Mouse (Mus musculus): ENCODE measurements around the gene Shank3. TPM values are rescaled to one million over a fixed set of nuclear protein-coding genes. Genes with fewer than 3 reads are reported as not detected.

The Shank3 gene
- polyA plus RNA-seq, 1 experiment, result 10.2 TPM

GRCm38 (mm10) chr15:89544171-89544570, 44.7 kb downstream of the Shank3 start:
- Histone ChIP-seq H3K27ac (ENCODE audit: insufficient read depth, low read depth, low read length) (no peak overlapping the region), H3K36me3 (ENCODE audit: control insufficient read depth, insufficient read depth, low read length) (no peaks in the 10 kb centered on the region), H3K4me1 (ENCODE audit: control insufficient read depth, insufficient read depth, insufficient read length, low read length) (no peaks in the 10 kb centered on the region), H3K4me3 (ENCODE audit: low read depth, low read length) (no peak overlapping the region), H3K27me3 (ENCODE audit: control insufficient read depth, insufficient read depth, low read length) (no peaks in the 10 kb centered on the region; the same call in 1 of the 2 replicates)
- 81% methylated on average over 7 of the region's 7 CpGs for WGBS
- no peak for TF ChIP-seq POLR2A (IDR thresholded peaks at IDR 0.05; ENCODE audit: low read depth, low read length)
- no peak for TF ChIP-seq CTCF (IDR thresholded peaks at IDR 0.05; ENCODE audit: extremely low read depth, insufficient read length, insufficient replicate concordance, low read depth, low read length)

- Histone ChIP-seq H3K27ac (ENCODE audit: insufficient read depth, low read depth, low read length) (no peak overlapping the region), H3K4me1 (ENCODE audit: control insufficient read depth, insufficient read depth, insufficient read length, low read length) (no peaks in the 10 kb centered on the region), H3K27me3 (ENCODE audit: control insufficient read depth, insufficient read depth, low read length) (no peaks in the 10 kb centered on the region; the same call in 1 of the 2 replicates), H3K4me3 (ENCODE audit: low read depth, low read length) (no peak overlapping the region), H3K36me3 (ENCODE audit: control insufficient read depth, insufficient read depth, low read length) (no peaks in the 10 kb centered on the region)
- TF ChIP-seq POLR2A (IDR thresholded peaks at IDR 0.05; ENCODE audit: low read depth, low read length), result no peak
- TF ChIP-seq CTCF (IDR thresholded peaks at IDR 0.05; ENCODE audit: extremely low read depth, insufficient read length, insufficient replicate concordance, low read depth, low read length), result no peak
- WGBS, result 66% methylated on average over 8 of the region's 8 CpGs
Observed at GRCm38 (mm10) chr15:89547321-89547720, 47.9 kb downstream of the Shank3 start.

- TF ChIP-seq CTCF (IDR thresholded peaks at IDR 0.05; ENCODE audit: extremely low read depth, insufficient read length, insufficient replicate concordance, low read depth, low read length), result no peak
- TF ChIP-seq POLR2A (IDR thresholded peaks at IDR 0.05; ENCODE audit: low read depth, low read length), result no peak
- Histone ChIP-seq H3K4me3 (ENCODE audit: low read depth, low read length) (no peak overlapping the region), H3K27ac (ENCODE audit: insufficient read depth, low read depth, low read length) (no peak overlapping the region), H3K36me3 (ENCODE audit: control insufficient read depth, insufficient read depth, low read length) (no peaks in the 10 kb centered on the region), H3K4me1 (ENCODE audit: control insufficient read depth, insufficient read depth, insufficient read length, low read length) (no peaks in the 10 kb centered on the region), H3K27me3 (ENCODE audit: control insufficient read depth, insufficient read depth, low read length) (no peaks in the 10 kb centered on the region; the same call in 1 of the 2 replicates)
- WGBS, result 31% methylated on average over 55 of the region's 58 CpGs
Observed at GRCm38 (mm10) chr15:89547824-89548601, 48.6 kb downstream of the Shank3 start.

GRCm38 (mm10) chr15:89548837-89549236, 49.4 kb downstream of the Shank3 start:
- Histone ChIP-seq H3K36me3 (ENCODE audit: control insufficient read depth, insufficient read depth, low read length) (no peaks in the 10 kb centered on the region), H3K27ac (ENCODE audit: insufficient read depth, low read depth, low read length) (no peak overlapping the region), H3K4me3 (ENCODE audit: low read depth, low read length) (no peak overlapping the region), H3K27me3 (ENCODE audit: control insufficient read depth, insufficient read depth, low read length) (no peaks in the 10 kb centered on the region; the same call in 1 of the 2 replicates), H3K4me1 (ENCODE audit: control insufficient read depth, insufficient read depth, insufficient read length, low read length) (no peaks in the 10 kb centered on the region)
- TF ChIP-seq CTCF (IDR thresholded peaks at IDR 0.05; ENCODE audit: extremely low read depth, insufficient read length, insufficient replicate concordance, low read depth, low read length) (no peak), POLR2A (IDR thresholded peaks at IDR 0.05; ENCODE audit: low read depth, low read length) (no peak)
- WGBS, result 53% methylated on average over 11 of the region's 11 CpGs

DNA sequence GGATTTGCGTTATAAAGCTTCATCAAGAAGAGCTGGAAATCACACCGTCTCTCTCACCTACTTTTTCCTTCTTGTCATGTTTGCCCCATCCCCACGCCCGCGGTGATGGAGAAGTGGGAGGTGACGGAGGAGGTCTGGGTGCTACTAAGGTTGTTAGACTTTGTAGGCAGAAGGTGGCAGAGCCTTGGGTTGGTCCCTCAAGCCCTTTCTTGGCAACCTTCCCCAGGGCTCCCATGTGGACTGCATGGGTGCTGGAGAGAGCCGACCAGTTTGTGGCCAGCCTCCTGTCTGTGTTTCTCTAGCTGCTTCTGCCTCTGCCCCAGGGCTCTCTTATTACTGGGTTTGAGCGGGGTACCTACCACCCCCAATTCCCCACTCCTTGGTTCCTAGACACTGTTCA, 51.1 kb downstream of the Shank3 start:
- Histone ChIP-seq H3K36me3 (ENCODE audit: control insufficient read depth, insufficient read depth, low read length) (no peaks in the 10 kb centered on the region), H3K4me3 (ENCODE audit: low read depth, low read length) (no peak overlapping the region), H3K27ac (ENCODE audit: insufficient read depth, low read depth, low read length) (no peak overlapping the region), H3K4me1 (ENCODE audit: control insufficient read depth, insufficient read depth, insufficient read length, low read length) (no peaks in the 10 kb centered on the region; the same call in 1 of the 2 replicates), H3K27me3 (ENCODE audit: control insufficient read depth, insufficient read depth, low read length) (no peaks in the 10 kb centered on the region; the same call in 1 of the 2 replicates)
- WGBS, result 87% methylated on average over 8 of the region's 8 CpGs
- TF ChIP-seq POLR2A (IDR thresholded peaks at IDR 0.05; ENCODE audit: low read depth, low read length), result no peak
- TF ChIP-seq CTCF (IDR thresholded peaks at IDR 0.05; ENCODE audit: extremely low read depth, insufficient read length, insufficient replicate concordance, low read depth, low read length), result no peak

- no peaks in the 10 kb centered on the region; the same call in 1 of the 2 replicates for H3K4me1 ChIP-seq (ENCODE audit: control insufficient read depth, insufficient read depth, insufficient read length, low read length)
- no peaks in the 10 kb centered on the region; the same call in 1 of the 2 replicates for H3K27me3 ChIP-seq (ENCODE audit: control insufficient read depth, insufficient read depth, low read length)
- WGBS, result 83% methylated on average over 1 of the region's 1 CpGs
- no peak overlapping the region for H3K4me3 ChIP-seq (ENCODE audit: low read depth, low read length)
- no peak overlapping the region for H3K27ac ChIP-seq (ENCODE audit: insufficient read depth, low read depth, low read length)
- H3K36me3 ChIP-seq (ENCODE audit: control insufficient read depth, insufficient read depth, low read length), result no peaks in the 10 kb centered on the region
- TF ChIP-seq POLR2A (IDR thresholded peaks at IDR 0.05; ENCODE audit: low read depth, low read length) (no peak), CTCF (IDR thresholded peaks at IDR 0.05; ENCODE audit: extremely low read depth, insufficient read length, insufficient replicate concordance, low read depth, low read length) (no peak)
Observed at GRCm38 (mm10) chr15:89551733-89552132, 52.3 kb downstream of the Shank3 start.

DNA sequence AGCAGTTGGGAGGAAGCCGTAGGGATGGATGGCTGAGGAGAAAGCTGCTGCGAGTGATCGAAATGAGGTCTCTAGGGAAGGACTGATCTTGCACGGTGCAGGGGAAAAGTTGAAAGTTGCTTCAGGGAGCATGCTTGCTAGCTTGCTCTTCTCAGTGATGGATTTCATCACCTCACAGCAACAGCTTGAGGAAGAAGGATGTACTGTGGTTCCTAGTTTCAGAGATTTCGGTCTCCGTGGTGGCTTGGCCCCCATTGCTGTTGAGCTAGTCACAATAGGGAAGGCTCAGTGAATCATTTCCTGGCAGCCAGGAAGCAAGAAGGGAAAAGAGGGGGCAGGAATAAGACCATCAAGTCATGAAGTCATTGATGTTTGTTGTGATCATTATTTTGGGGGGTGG, 56.2 kb downstream of the Shank3 start:
- Histone ChIP-seq H3K4me3 (ENCODE audit: low read depth, low read length) (no peak overlapping the region), H3K27me3 (ENCODE audit: control insufficient read depth, insufficient read depth, low read length) (peaks cover 3% of the 10 kb centered on the region; the same call in 1 of the 2 replicates), H3K4me1 (ENCODE audit: control insufficient read depth, insufficient read depth, insufficient read length, low read length) (no peaks in the 10 kb centered on the region; the same call in 1 of the 2 replicates), H3K27ac (ENCODE audit: insufficient read depth, low read depth, low read length) (no peak overlapping the region), H3K36me3 (ENCODE audit: control insufficient read depth, insufficient read depth, low read length) (no peaks in the 10 kb centered on the region)
- TF ChIP-seq POLR2A (IDR thresholded peaks at IDR 0.05; ENCODE audit: low read depth, low read length) (no peak), CTCF (IDR thresholded peaks at IDR 0.05; ENCODE audit: extremely low read depth, insufficient read length, insufficient replicate concordance, low read depth, low read length) (no peak)
- WGBS, result 89% methylated on average over 6 of the region's 6 CpGs
